Mouse (Mus musculus): Measurements from ENCODE around the gene Foxc2. TPM values are rescaled to one million over a fixed set of nuclear protein-coding genes. Genes with fewer than 3 reads are reported as not detected.

The Foxc2 gene
- polyA plus RNA-seq, 1 experiment = not detected

GRCm38 (mm10) chr8:121136856-121137255, 20.9 kb downstream of the Foxc2 start:
- no peak for TF ChIP-seq GATA1 (IDR thresholded peaks at IDR 0.05; ENCODE audit: low read length)

GRCm38 (mm10) chr8:121148573-121149083, 32.7 kb downstream of the Foxc2 start:
- no peak for TF ChIP-seq GATA1 (IDR thresholded peaks at IDR 0.05; ENCODE audit: low read length)

- TF ChIP-seq GATA1 (IDR thresholded peaks at IDR 0.05; ENCODE audit: low read length) = no peak
Observed at GRCm38 (mm10) chr8:121152394-121152793, 36.4 kb downstream of the Foxc2 start.

DNA sequence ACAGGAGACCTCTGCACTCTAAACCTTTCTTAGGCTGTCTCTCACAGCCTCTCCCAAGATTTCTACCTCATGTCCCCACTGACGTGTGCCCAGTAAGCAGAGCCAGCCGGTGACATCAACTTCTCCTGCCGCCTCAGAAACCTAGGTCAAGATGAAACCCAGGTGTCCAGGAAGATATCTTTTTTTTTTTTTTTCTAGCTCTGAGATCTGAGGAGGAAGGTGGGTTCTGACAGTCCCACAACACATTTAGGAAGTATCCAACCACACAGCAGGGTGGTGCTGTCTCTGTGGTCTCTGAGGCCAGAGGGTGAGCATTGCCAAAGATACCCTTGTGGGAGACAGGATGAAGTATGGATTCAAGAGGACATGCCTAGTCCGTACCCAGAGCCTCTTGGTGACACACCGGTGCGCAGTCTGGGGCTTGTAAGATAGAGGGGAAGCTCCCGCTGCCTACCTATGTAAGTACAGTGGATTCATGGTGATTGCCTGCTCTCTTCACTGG, 41.1 kb downstream of the Foxc2 start:
- no peak for TF ChIP-seq GATA1 (IDR thresholded peaks at IDR 0.05; ENCODE audit: low read length)

DNA sequence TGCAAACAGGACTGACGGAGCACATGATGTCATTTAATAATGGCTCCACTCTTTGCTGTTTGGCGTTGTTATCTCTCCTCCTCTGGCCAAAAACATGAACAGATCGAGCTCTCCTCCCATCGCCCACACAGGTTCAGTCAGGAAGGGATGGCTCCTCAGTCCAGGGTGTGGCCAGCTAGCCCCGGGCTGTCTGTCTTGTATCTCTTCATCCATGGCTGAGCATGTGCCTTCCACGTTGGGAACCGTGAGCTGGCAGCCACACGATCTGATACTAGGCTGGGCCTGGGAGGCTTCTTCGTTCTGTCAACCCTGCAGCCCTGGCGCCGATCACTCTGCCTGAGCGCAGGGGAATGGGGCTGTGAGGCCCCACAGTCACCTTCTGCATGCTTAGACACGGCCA, 42.8 kb downstream of the Foxc2 start:
- no peak for TF ChIP-seq GATA1 (IDR thresholded peaks at IDR 0.05; ENCODE audit: low read length)

DNA sequence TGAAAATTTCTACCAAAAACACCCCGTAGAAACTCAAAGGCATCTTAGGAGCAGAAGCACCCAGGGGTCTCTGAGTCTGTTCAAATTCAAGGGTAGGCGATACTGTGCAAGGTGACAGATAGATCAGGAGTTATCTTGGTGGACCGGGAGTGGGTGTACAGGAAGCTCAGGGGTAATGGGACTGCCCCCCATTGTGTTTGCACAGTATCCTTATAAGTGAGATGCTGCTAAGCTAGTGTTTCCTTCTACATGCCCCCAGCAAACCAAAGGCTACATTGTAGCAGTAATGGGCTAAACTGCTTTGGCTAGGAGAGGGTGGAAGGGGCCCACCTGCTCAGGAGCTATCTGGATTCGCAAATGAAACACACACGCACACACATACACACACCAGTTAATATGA, 45.5 kb downstream of the Foxc2 start:
- TF ChIP-seq GATA1 (IDR thresholded peaks at IDR 0.05; ENCODE audit: low read length) = no peak

DNA sequence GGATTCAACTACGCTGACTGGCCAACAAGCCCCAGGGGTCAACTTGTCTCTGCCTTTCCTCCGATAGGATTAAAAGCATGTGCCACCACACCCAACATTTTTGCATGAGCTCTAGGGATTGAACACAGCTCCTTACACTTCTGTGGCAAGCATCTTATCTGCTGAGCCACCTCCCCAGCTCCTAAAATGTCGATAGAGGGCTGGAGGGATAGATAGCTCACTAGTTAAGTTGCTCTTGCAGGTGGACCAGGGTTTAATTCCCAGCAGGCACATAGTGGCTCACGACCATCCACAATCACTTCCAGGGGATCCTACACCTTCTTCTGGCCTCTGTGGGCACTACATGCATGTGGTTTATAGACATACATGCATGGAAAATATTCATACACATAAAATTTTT, 46.4 kb downstream of the Foxc2 start:
- TF ChIP-seq GATA1 (IDR thresholded peaks at IDR 0.05; ENCODE audit: low read length) = no peak

DNA sequence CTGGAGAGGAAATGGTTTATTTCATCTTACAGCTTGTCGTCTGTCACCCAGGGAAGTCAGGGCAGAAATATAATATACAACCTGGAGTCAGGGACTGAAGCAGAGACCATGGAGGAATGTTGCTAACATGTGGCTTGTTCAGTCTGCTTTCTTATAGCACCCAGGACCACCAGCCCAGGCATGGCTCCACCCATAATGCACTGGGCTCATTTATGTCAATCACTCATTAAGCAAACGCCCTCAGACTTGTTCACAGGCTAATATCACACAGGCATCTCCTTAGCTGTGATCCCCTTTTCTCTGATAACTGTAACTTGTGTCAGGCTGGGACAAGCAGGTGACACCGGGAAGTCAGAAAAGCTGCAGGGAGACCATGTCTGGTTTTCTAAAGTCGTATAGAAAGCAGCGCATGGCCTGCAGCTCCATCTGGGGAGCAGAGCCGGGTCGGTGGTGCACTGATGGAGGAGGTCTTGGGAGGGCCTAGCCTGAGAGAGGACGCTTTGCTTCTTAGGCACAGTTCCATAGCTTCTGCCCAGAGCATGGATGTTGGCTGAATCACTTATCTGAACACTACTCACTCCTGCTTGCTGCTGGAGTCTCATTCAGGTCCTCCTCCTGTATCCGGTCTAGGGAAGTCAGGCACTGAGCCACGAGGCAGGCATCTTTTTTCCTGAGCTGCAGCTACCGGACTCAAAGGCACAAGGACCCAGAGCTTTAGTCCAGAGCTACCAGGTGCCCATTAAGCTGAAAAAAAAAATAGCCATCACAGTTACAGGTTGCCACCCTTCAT, 47.1 kb downstream of the Foxc2 start:
- no peak for TF ChIP-seq GATA1 (IDR thresholded peaks at IDR 0.05; ENCODE audit: low read length)

GRCm38 (mm10) chr8:121164017-121164469, 48.1 kb downstream of the Foxc2 start:
- no peak for TF ChIP-seq GATA1 (IDR thresholded peaks at IDR 0.05; ENCODE audit: low read length)

DNA sequence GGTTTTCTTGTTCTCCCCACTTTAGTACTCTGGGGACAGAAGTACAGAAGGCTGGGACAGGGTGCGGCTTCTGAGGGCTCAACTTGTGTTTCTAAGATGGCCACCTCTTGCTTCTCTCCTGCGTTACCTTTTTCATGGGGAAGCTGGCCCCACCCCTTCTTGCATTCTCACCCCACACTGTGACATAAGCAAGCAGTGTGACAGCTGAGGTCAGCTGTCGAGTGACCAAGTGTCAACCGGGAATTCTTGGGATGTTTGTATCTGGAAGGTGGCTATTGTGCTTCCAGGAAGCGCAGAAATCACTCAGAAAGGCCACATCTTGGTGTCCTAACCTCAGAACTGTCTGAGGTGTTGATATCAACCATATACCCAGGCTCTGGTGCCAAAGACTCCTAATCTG, 52.1 kb downstream of the Foxc2 start:
- TF ChIP-seq GATA1 (IDR thresholded peaks at IDR 0.05; ENCODE audit: low read length) = no peak

Other genes with a start within 250 kb of the Foxc2 start
- not detected in 2 replicates for gene Foxf1, start 31.8 kb upstream of the Foxc2 start, polyA plus RNA-seq (2012)
- gene Mthfsd, start 7.8 kb upstream of the Foxc2 start, polyA plus RNA-seq (2012) = 65.6 and 72.0 TPM in 2 replicates
- gene Foxl1, start 11.8 kb downstream of the Foxc2 start, polyA plus RNA-seq (2012) = not detected in 2 replicates

Measured in G1E-ER4 (cell line).